Mouse (Mus musculus): ENCODE data around the gene Ache. TPM values are rescaled to one million over a fixed set of nuclear protein-coding genes. Genes with fewer than 3 reads are reported as not detected.

The Ache gene
- polyA plus RNA-seq, 1 experiment from 2014 or later, result 0.93 TPM

- WGBS, result 6% methylated on average over 12 of the region's 12 CpGs
- Histone ChIP-seq H3K9ac (peak overlapping the region; percentile 97), H3K36me3 (ENCODE audit: insufficient read depth) (peaks cover 74% of the 10 kb centered on the region), H3K27me3 (ENCODE audit: insufficient read depth, low read length) (no peaks in the 10 kb centered on the region), H3K9me3 (ENCODE audit: low read depth, low read length) (no peaks in the 10 kb centered on the region), H3K27ac (ENCODE audit: low read depth) (peak overlapping the region; percentile 95), H3K4me1 (ENCODE audit: insufficient read depth) (peaks cover 17% of the 10 kb centered on the region), H3K4me2 (peak overlapping the region; percentile 81), H3K4me3 (ENCODE audit: low read depth, low read length) (peak overlapping the region; percentile 94)
- DNase-seq (peak; percentile 33), ATAC-seq (ENCODE audit: insufficient read depth) (no peak)
- TF ChIP-seq CTCF (IDR thresholded peaks at IDR 0.05; ENCODE audit: low read depth), result no peak
Observed at GRCm38 (mm10) chr5:137306439-137307005, 19.2 kb downstream of the Ache start.

- ATAC-seq (ENCODE audit: insufficient read depth) (peak; percentile 89), DNase-seq (peak; percentile 99)
- peak within 1 kb of the TSS; percentile 95 for H3K27ac ChIP-seq (ENCODE audit: low read depth)
- H3K4me2 ChIP-seq, result peak within 1 kb of the TSS; percentile 81
- peaks cover 74% of the 10 kb centered on the region for H3K36me3 ChIP-seq (ENCODE audit: insufficient read depth)
- peak within 1 kb of the TSS; percentile 94 for H3K4me3 ChIP-seq (ENCODE audit: low read depth, low read length)
- no peaks in the 10 kb centered on the region for H3K9me3 ChIP-seq (ENCODE audit: low read depth, low read length)
- TF ChIP-seq CTCF (IDR thresholded peaks at IDR 0.05; ENCODE audit: low read depth), result no peak
- H3K9ac ChIP-seq, result peak within 1 kb of the TSS; percentile 97
- no peaks in the 10 kb centered on the region for H3K27me3 ChIP-seq (ENCODE audit: insufficient read depth, low read length)
- under 1% methylated on average over 70 of the region's 72 CpGs for WGBS
- H3K4me1 ChIP-seq (ENCODE audit: insufficient read depth), result peaks cover 22% of the 10 kb centered on the region
Observed at GRCm38 (mm10) chr5:137307071-137307912, 20.0 kb downstream of the Ache start, which contains the start of gene Srrt. Gene Srrt, minus strand, starts transcription at chr5:137307674.

GRCm38 (mm10) chr5:137308356-137308755 lies 21.0 kb downstream of the Ache start:
- Histone ChIP-seq H3K27me3 (ENCODE audit: insufficient read depth, low read length) (no peaks in the 10 kb centered on the region), H3K27ac (ENCODE audit: low read depth) (peak overlapping the region; percentile 95), H3K4me3 (ENCODE audit: low read depth, low read length) (peak overlapping the region; percentile 94), H3K9me3 (ENCODE audit: low read depth, low read length) (no peaks in the 10 kb centered on the region), H3K4me2 (peak overlapping the region; percentile 81), H3K4me1 (ENCODE audit: insufficient read depth) (peaks cover 28% of the 10 kb centered on the region), H3K36me3 (ENCODE audit: insufficient read depth) (peaks cover 65% of the 10 kb centered on the region), H3K9ac (peak overlapping the region; percentile 97; the same call in 1 of the 2 replicates)
- 94% methylated on average over 4 of the region's 4 CpGs for WGBS
- peak; percentile 19; the same call in 1 of the 2 replicates for TF ChIP-seq CTCF (IDR thresholded peaks at IDR 0.05; ENCODE audit: low read depth)
- no peak for ATAC-seq (ENCODE audit: insufficient read depth)
- DNase-seq, result peak; percentile 15

- TF ChIP-seq CTCF (IDR thresholded peaks at IDR 0.05; ENCODE audit: low read depth), result 0 out of 2 replicates have a peak, but pooled peaks have one; percentile 2
- H3K4me3 ChIP-seq (ENCODE audit: low read depth, low read length), result peak overlapping the region; percentile 83
- peak; percentile 46 for DNase-seq
- H3K9ac ChIP-seq, result peak overlapping the region; percentile 95
- peak overlapping the region; percentile 93 for H3K4me2 ChIP-seq
- no peaks in the 10 kb centered on the region for H3K9me3 ChIP-seq (ENCODE audit: low read depth, low read length)
- H3K27me3 ChIP-seq (ENCODE audit: insufficient read depth, low read length), result no peaks in the 10 kb centered on the region
- H3K27ac ChIP-seq (ENCODE audit: low read depth), result peak overlapping the region; percentile 98
- peak; percentile 72 for ATAC-seq (ENCODE audit: insufficient read depth)
- peaks cover 42% of the 10 kb centered on the region for H3K36me3 ChIP-seq (ENCODE audit: insufficient read depth)
- peaks cover 24% of the 10 kb centered on the region for H3K4me1 ChIP-seq (ENCODE audit: insufficient read depth)
- under 1% methylated on average over 22 of the region's 22 CpGs for WGBS
Observed at GRCm38 (mm10) chr5:137313466-137314192, 26.3 kb downstream of the Ache start.

- peak; percentile 49; the same call in 1 of the 2 replicates for TF ChIP-seq CTCF (IDR thresholded peaks at IDR 0.05; ENCODE audit: low read depth)
- Histone ChIP-seq H3K9me3 (ENCODE audit: low read depth, low read length) (no peaks in the 10 kb centered on the region), H3K4me2 (peak within 1 kb of the TSS; percentile 93), H3K27me3 (ENCODE audit: insufficient read depth, low read length) (no peaks in the 10 kb centered on the region), H3K4me1 (ENCODE audit: insufficient read depth) (peaks cover 24% of the 10 kb centered on the region), H3K4me3 (ENCODE audit: low read depth, low read length) (peak within 1 kb of the TSS; percentile 83), H3K9ac (peak within 1 kb of the TSS; percentile 95), H3K27ac (ENCODE audit: low read depth) (peak within 1 kb of the TSS; percentile 98), H3K36me3 (ENCODE audit: insufficient read depth) (peaks cover 36% of the 10 kb centered on the region)
- ATAC-seq (ENCODE audit: insufficient read depth), result peak; percentile 96
- peak; percentile 100 for DNase-seq
- 13% methylated on average over 30 of the region's 30 CpGs for WGBS
Observed at GRCm38 (mm10) chr5:137314193-137315083, 27.1 kb downstream of the Ache start, which contains the start of gene Trip6. Gene Trip6, minus strand, starts transcription at chr5:137314404.

Data from lung, embryonic 14.5 days (tissue).